Mouse (Mus musculus): ENCODE measurements around the gene Adgrv1.

The Adgrv1 gene

GRCm38 (mm10) chr13:81610349-81610748, 22.6 kb downstream of the Adgrv1 start:
- no peak for DNase-seq (ENCODE audit: low spot score in 2 of 2)

- no peak for DNase-seq (ENCODE audit: low spot score in 2 of 2)
Observed at GRCm38 (mm10) chr13:81606991-81607390, 26.0 kb downstream of the Adgrv1 start.

- DNase-seq (ENCODE audit: low spot score in 2 of 2): no peak
Observed at GRCm38 (mm10) chr13:81596910-81597607, 35.9 kb downstream of the Adgrv1 start.

- no peak for DNase-seq (ENCODE audit: low spot score in 2 of 2)
Observed at GRCm38 (mm10) chr13:81578692-81579091, 54.3 kb downstream of the Adgrv1 start.

GRCm38 (mm10) chr13:81570241-81570821, 62.6 kb downstream of the Adgrv1 start:
- no peak for DNase-seq (ENCODE audit: low spot score in 2 of 2)

- no peak for DNase-seq (ENCODE audit: low spot score in 2 of 2)
Observed at GRCm38 (mm10) chr13:81550024-81550423, 82.9 kb downstream of the Adgrv1 start.

- DNase-seq (ENCODE audit: low spot score in 2 of 2): no peak
Observed at GRCm38 (mm10) chr13:81534916-81535315, 98.0 kb downstream of the Adgrv1 start.

- no peak for DNase-seq (ENCODE audit: low spot score in 2 of 2)
Observed at GRCm38 (mm10) chr13:81526687-81527086, 106.3 kb downstream of the Adgrv1 start.

GRCm38 (mm10) chr13:81510142-81510541, 122.8 kb downstream of the Adgrv1 start:
- no peak for DNase-seq (ENCODE audit: low spot score in 2 of 2)

- no peak for DNase-seq (ENCODE audit: low spot score in 2 of 2)
Observed at GRCm38 (mm10) chr13:81497035-81497434, 135.9 kb downstream of the Adgrv1 start.

GRCm38 (mm10) chr13:81491971-81492370, 141.0 kb downstream of the Adgrv1 start:
- no peak for DNase-seq (ENCODE audit: low spot score in 2 of 2)

- DNase-seq (ENCODE audit: low spot score in 2 of 2): no peak
Observed at GRCm38 (mm10) chr13:81486980-81487379, 146.0 kb downstream of the Adgrv1 start.

GRCm38 (mm10) chr13:81473750-81474149, 159.2 kb downstream of the Adgrv1 start:
- DNase-seq (ENCODE audit: low spot score in 2 of 2): no peak

GRCm38 (mm10) chr13:81466661-81467060, 166.3 kb downstream of the Adgrv1 start:
- no peak for DNase-seq (ENCODE audit: low spot score in 2 of 2)

- DNase-seq (ENCODE audit: low spot score in 2 of 2): no peak
Observed at GRCm38 (mm10) chr13:81465794-81466193, 167.2 kb downstream of the Adgrv1 start.

GRCm38 (mm10) chr13:81449630-81450029, 183.3 kb downstream of the Adgrv1 start:
- DNase-seq (ENCODE audit: low spot score in 2 of 2): no peak

GRCm38 (mm10) chr13:81449198-81449597, 183.8 kb downstream of the Adgrv1 start:
- no peak for DNase-seq (ENCODE audit: low spot score in 2 of 2)

GRCm38 (mm10) chr13:81441412-81441811, 191.5 kb downstream of the Adgrv1 start:
- no peak for DNase-seq (ENCODE audit: low spot score in 2 of 2)

GRCm38 (mm10) chr13:81439390-81440025, 193.4 kb downstream of the Adgrv1 start:
- peak; percentile 38 to 79 for DNase-seq (ENCODE audit: low spot score in 2 of 2)

GRCm38 (mm10) chr13:81437088-81437487, 195.9 kb downstream of the Adgrv1 start:
- no peak for DNase-seq (ENCODE audit: low spot score in 2 of 2)

- DNase-seq (ENCODE audit: low spot score in 2 of 2): peak; percentile 8 to 43
Observed at GRCm38 (mm10) chr13:81426896-81427755, 205.8 kb downstream of the Adgrv1 start.

GRCm38 (mm10) chr13:81425111-81425510, 207.8 kb downstream of the Adgrv1 start:
- no peak for DNase-seq (ENCODE audit: low spot score in 2 of 2)

Data from spleen, postnatal 10 days (tissue).